Mouse (Mus musculus) T-cell, adult 66 days (primary cell): ENCODE results near the gene Psmb11. TPM values are rescaled to one million over a fixed set of nuclear protein-coding genes. Genes with fewer than 3 reads are reported as not detected.

ENCODE experiments used
- total RNA-seq, 2 experiments: library from RNA; stranded (reverse); gene quantifications; 3 replicates in 1 of 2; 4 replicates in 1 of 2; pipeline ENCODE4 v1.2.4; 2023

The Psmb11 gene
- total RNA-seq, result not detected

DNA sequence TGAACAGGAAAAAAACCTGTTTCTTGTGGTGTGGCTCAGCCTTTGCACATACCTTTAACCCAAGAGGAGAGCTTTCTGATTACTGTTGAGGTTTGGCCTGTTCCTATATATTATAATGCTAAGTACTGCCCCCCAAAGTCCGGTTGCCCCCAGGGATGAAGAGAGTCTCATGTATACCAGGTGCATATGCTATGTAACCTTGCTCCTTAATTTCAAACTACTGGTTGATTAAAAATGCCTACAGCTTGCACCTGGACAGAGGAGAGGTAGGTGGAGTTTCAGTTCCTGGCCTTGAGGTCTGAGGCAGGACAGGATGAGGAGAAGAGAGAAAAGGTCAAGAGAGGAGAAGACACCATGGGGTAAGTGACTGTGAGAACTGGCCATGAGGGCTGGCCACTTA lies at the start of gene Psmb11:
Gene Psmb11 (plus strand): TSS at position 301 of the 400 bp plus-strand sequence.

GRCm38 (mm10) chr14:54577089-54577982 lies 43.9 kb upstream of the Psmb11 start, which contains the start of gene Ajuba:
TSS of gene Ajuba (minus strand) at chr14:54577558.

DNA sequence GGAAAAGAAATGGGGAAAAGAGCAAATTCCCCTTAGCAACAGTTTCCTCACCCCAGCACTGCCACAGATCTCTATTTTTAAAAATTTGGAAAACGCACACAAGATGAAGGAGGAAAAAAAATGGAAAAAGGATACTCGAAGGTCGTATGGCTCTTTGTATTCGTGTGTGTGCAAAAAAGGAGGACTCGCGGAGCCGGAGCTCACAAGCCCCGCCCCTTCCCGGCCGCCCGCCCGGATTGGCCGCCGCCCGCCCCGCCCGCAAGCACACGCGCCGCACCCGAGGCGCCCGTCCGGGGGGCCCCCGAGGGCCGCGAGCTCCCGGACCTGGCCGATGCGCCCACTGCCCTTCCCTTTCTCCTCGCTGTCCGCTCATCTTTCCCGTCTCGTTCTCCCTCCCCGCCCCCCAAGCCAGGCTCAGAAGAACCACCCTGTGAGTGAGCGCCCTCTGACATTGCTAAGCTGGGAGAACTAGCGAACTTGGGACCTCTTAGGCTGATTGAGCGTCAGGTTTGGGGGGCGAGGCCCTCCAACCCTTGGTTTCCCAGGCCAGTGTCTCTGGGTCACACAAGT lies 15.4 kb upstream of the Psmb11 start, which contains the start of gene 4931414P19Rik:
Gene 4931414P19Rik (minus strand): TSS at position 242 of the 570 bp plus-strand sequence.

GRCm38 (mm10) chr14:54617897-54618365 lies 3.3 kb upstream of the Psmb11 start, which contains the start of gene Psmb5:
TSS of gene Psmb5 (minus strand) at chr14:54618022.

DNA sequence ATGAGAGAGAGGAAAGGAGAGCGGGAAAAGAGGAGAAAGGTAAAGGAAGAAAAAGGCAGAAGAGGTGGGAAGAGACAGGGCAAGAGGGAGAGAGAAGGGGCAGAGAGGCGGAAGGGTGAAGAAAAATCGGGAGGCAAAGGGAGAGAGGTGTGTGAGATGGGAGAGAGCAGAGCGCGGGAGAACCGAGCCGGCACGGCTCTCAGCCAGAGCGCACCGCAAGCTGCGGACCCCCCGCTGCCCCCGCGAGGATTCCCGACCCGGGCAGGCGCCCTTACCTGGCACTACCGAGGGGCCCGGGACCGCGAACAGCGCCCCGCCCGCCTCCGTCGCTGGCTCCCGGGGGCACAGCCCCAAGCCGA lies 19.7 kb downstream of the Psmb11 start, which contains the start of gene Gm17606:
Gene Gm17606 (plus strand): TSS at position 7 of the 359 bp plus-strand sequence.

DNA sequence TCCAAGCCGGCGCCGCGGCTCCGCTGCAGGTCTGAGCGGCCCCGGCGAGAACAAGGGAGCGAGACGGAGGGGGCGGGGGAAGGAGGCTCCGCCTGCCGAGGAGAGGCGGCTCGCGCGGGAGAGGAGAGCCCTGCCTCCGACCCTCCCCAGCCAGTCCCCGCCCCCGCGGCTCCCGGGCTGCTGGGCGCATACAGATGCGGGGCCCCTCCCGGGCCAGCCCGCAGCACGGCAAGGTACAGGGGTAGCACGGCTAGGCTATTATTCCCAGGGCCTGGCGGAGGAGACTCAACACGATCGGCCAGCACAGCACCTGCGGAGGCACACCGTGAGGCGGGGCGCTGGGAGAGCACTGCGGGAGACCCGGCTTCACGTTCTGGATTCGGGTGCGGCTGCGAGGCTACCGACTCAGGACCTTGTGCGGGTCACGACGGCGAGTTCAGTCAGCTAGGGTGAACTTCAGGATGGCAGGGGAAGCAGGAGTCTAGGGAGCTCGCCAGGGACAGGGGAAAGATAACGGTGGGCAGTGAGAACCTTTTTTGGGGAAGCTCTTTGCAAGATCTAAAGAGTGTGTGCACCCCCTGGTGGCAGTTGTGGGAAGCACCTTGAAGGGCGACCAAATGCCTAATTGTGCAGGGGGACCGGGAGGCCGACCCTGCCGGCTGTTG lies 20.2 kb downstream of the Psmb11 start, which contains the start of gene Cdh24:
Gene Cdh24 (minus strand): TSS at position 60 of the 665 bp plus-strand sequence.

Other genes starting within 250 kb of the Psmb11 start
- 1 to 10 TPM; 1.1 to 2.4 TPM for gene Slc7a7, start 203.7 kb upstream of the Psmb11 start, total RNA-seq
- gene Mrpl52, start 194.5 kb upstream of the Psmb11 start, total RNA-seq, result 10 to 100 TPM; 70.9 to 71.6 TPM
- 1 to 10 TPM in 1 of 2 experiments, under 1 TPM in 1; 0.61 to 1.1 TPM for gene Mmp14, start 189.8 kb upstream of the Psmb11 start, total RNA-seq
- gene Lrp10, start 157.3 kb upstream of the Psmb11 start, total RNA-seq, result 100 to 1,000 TPM; 125 to 142 TPM
- gene Rem2, start 145.3 kb upstream of the Psmb11 start, total RNA-seq, result 1 to 10 TPM; 1.5 to 1.7 TPM
- gene Prmt5, start 103.9 kb upstream of the Psmb11 start, total RNA-seq, result 10 to 100 TPM; 39.8 to 40.1 TPM
- 10 to 100 TPM; 12.0 to 16.5 TPM for gene Haus4, start 66.8 kb upstream of the Psmb11 start, total RNA-seq
- under 1 TPM; 0.32 to 0.59 TPM for gene Ajuba, start 43.9 kb upstream of the Psmb11 start, total RNA-seq
- 1 to 10 TPM; 4.8 to 6.4 TPM for gene 4931414P19Rik, start 15.4 kb upstream of the Psmb11 start, total RNA-seq
- 10 to 100 TPM; 60.0 to 72.1 TPM for gene Psmb5, start 3.4 kb upstream of the Psmb11 start, total RNA-seq
- not detected for gene Gm17606, start 19.5 kb downstream of the Psmb11 start, total RNA-seq
- gene Cdh24, start 19.9 kb downstream of the Psmb11 start, total RNA-seq, result 1 to 10 TPM; 8.4 to 8.8 TPM
- 10 to 100 TPM; 37.4 to 47.4 TPM for gene 1700123O20Rik, start 64.8 kb downstream of the Psmb11 start, total RNA-seq
- gene Acin1, start 65.5 kb downstream of the Psmb11 start, total RNA-seq, result 100 to 1,000 TPM; 566 to 583 TPM
- gene Gm29776, start 77.4 kb downstream of the Psmb11 start, total RNA-seq, result not detected
- not detected for gene Cebpe, start 90.7 kb downstream of the Psmb11 start, total RNA-seq
- gene Slc7a8, start 160.5 kb downstream of the Psmb11 start, total RNA-seq, result under 1 TPM in 1 of 2 experiments, not detected in 1; 0.29 TPM
- gene Rnf212b, start 192.7 kb downstream of the Psmb11 start, total RNA-seq, result not detected
- gene Homez, start 249.5 kb downstream of the Psmb11 start, total RNA-seq, result 10 to 100 TPM; 11.3 to 11.7 TPM